Mouse (Mus musculus) megakaryocyte, adult 5-6 weeks (primary cell): ENCODE measurements around the gene Pafah1b1. TPM values are rescaled to one million over a fixed set of nuclear protein-coding genes. Genes with fewer than 3 reads are reported as not detected.

Experiments used
- ATAC-seq: 2 replicates; pipeline ENCODE4 v1.8.0; 2016; ENCODE audit warnings: mild to moderate bottlenecking, inconsistent platforms; ENCODE audit not compliant: poor library complexity, severe bottlenecking
- total RNA-seq, 2 experiments: library from RNA; stranded (forward) in 1 of 2; stranded (reverse) in 1 of 2; fragments of 153-499, 151-499 nt in 1 of 2; fragments of 221-1000, 200-1000 nt in 1 of 2; gene quantifications; 2 replicates each; pipeline versions ENCODE4 v1.2.3 to v1.2.4; 2015 to 2017

Gene Pafah1b1
- total RNA-seq, 2 experiments from 2014 or later, result 57.4 to 58.7 TPM

GRCm38 (mm10) chr11:74627481-74627880, 97.0 kb downstream of the Pafah1b1 start:
- ATAC-seq, result no peak

- peak; percentile 51 for ATAC-seq
These were observed 99.1 kb downstream of the Pafah1b1 start for GRCm38 (mm10) chr11:74625333-74625732.

Other genes with a start within 250 kb of the Pafah1b1 start
- 22.2 and 22.3 TPM in 2 replicates for gene Rap1gap2, start 113.8 kb downstream of the Pafah1b1 start, total RNA-seq (2015)
- 33.9 and 34.3 TPM in 2 replicates for gene Rap1gap2, start 113.8 kb downstream of the Pafah1b1 start, total RNA-seq (2017)
- gene Ccdc92b, start 105.1 kb downstream of the Pafah1b1 start, total RNA-seq (2015), result 0.05 and 0.27 TPM in 2 replicates
- not detected in 2 replicates for gene Ccdc92b, start 105.1 kb downstream of the Pafah1b1 start, total RNA-seq (2017)
- 11.9 and 13.7 TPM in 2 replicates for gene Cluh, start 75.2 kb downstream of the Pafah1b1 start, total RNA-seq (2015)
- 13.3 and 13.7 TPM in 2 replicates for gene Cluh, start 75.2 kb downstream of the Pafah1b1 start, total RNA-seq (2017)
- 3.5 and 6.2 TPM in 2 replicates for gene Mettl16, start 46.2 kb upstream of the Pafah1b1 start, total RNA-seq (2015)
- 10.2 and 12.5 TPM in 2 replicates for gene Mettl16, start 46.2 kb upstream of the Pafah1b1 start, total RNA-seq (2017)
- 14.5 and 17.0 TPM in 2 replicates for gene Mnt, start 106.2 kb upstream of the Pafah1b1 start, total RNA-seq (2015)
- 3.8 and 6.1 TPM in 2 replicates for gene Mnt, start 106.2 kb upstream of the Pafah1b1 start, total RNA-seq (2017)
- gene Sgsm2, start 172.4 kb upstream of the Pafah1b1 start, total RNA-seq (2015), result 0.64 and 1.1 TPM in 2 replicates
- 1.2 and 1.6 TPM in 2 replicates for gene Sgsm2, start 172.4 kb upstream of the Pafah1b1 start, total RNA-seq (2017)
- gene Tsr1, start 173.4 kb upstream of the Pafah1b1 start, total RNA-seq (2015), result 7.7 and 9.1 TPM in 2 replicates
- gene Tsr1, start 173.4 kb upstream of the Pafah1b1 start, total RNA-seq (2017), result 17.3 and 18.7 TPM in 2 replicates
- 13.4 and 15.9 TPM in 2 replicates for gene Smg6, start 201.2 kb upstream of the Pafah1b1 start, total RNA-seq (2015)
- gene Smg6, start 201.2 kb upstream of the Pafah1b1 start, total RNA-seq (2017), result 18.3 and 20.5 TPM in 2 replicates
- gene Srr, start 201.3 kb upstream of the Pafah1b1 start, total RNA-seq (2015), result 6.1 and 7.7 TPM in 2 replicates
- gene Srr, start 201.3 kb upstream of the Pafah1b1 start, total RNA-seq (2017), result 3.3 and 8.5 TPM in 2 replicates